Mouse (Mus musculus): Measurements from ENCODE around the gene Twist2. TPM values are rescaled to one million over a fixed set of nuclear protein-coding genes. Genes with fewer than 3 reads are reported as not detected.

The Twist2 gene
- polyA plus RNA-seq (2012; rRNA removed), result 0.26 TPM in 2 replicates
- polyA plus RNA-seq (2014; fragmentation: Nextera tagmentation; extraction: Ambion mirVana), result 0.27 TPM in 1 of 2 replicates, not detected in the other

DNA sequence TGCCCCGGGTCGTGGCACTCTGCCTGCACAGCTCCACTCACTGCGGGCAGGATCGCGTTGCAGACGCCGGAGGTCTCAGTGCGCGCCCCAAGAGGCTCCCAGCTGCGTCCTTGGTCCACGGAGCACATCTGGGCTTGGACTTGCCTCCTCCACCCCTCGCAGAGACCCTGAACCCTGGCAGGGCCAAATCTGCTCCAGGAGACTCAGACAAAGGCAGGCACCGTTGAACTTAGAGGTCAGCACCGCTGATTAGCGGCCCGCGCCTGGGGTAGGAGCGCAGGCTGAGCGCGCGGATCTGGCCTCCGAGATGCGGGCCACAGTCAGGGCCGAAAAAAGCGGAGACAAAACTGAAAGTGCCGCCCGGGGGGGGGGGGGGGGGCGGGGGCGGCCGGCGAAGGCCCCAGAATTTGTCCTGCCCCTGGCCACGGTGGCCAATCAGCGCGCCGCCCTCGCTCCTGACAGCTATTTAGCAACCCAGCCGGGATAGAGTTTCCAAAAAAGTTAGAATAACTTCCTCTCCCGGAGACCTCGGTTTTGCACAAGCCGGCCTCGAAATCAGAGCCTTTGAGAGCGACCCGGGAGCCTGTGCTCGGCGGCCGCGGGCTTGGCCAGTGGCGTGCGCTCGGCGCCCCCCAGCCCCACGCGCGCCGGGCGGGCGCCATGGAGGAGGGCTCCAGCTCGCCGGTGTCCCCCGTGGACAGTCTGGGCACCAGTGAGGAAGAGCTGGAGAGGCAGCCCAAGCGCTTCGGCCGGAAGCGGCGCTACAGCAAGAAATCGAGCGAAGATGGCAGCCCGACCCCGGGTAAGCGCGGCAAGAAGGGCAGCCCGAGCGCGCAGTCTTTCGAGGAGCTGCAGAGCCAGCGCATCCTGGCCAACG lies at the start of gene Twist2:
Gene Twist2 (plus strand): TSS at position 495 of the 877 bp plus-strand sequence.
- DNase-seq (ENCODE audit: low read depth in 3 of 3, low spot score in 3 of 3), result no peak
- Histone ChIP-seq H3K4me3 (ENCODE audit: insufficient read depth in 1 of 2, low read depth in 2 of 2, low read length in 2 of 2) (peak within 1 kb of the TSS; percentile 22 to 38), H3K27ac (no peak within 1 kb of the TSS), H3K9ac (replicated peaks) (no peak within 1 kb of the TSS), H3K4me2 (ENCODE audit: low read depth) (peak within 1 kb of the TSS; percentile 51), H3K36me3 (replicated peaks; ENCODE audit: control insufficient read depth, insufficient read depth, low read depth) (no peaks in the 10 kb centered on the region), H3K9me3 (ENCODE audit: control insufficient read depth, low read length) (no peaks in the 10 kb centered on the region), H3K27me3 (ENCODE audit: control insufficient read depth, insufficient read depth, low read length) (peaks cover 33% of the 10 kb centered on the region), H3K4me1 (replicated peaks; ENCODE audit: control insufficient read depth in 2 of 2, insufficient read depth in 2 of 2, low read length in 1 of 2) (no peaks in the 10 kb centered on the region)
- ATAC-seq (ENCODE audit: insufficient read depth), result no peak
- WGBS (ENCODE audit: insufficient replicate concordance), result 2% methylated on average over 72 of the region's 77 CpGs
- TF ChIP-seq CTCF (IDR thresholded peaks at IDR 0.05; ENCODE audit: low read depth) (no peak), EP300 (IDR thresholded peaks at IDR 0.05; ENCODE audit: low read depth) (no peak)

DNA sequence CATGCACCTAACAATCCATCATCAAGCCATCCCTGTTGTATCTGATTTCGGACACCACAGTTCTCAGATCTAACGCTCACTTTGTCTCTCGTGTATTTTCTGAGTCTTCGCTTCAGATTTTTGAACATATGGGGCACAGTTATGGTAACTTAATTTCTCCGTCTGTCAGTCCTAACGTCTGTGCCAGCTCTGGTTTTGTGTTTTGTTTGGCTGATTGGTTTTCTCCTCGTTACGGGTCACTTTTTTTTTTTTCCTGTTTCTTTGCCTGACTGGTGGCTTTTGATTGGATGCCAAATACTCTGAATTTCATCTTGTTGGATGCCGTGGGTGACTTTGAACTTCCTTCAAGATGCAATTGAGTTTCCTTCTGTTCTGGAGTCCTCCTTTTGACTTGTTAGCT lies 48.3 kb upstream of the Twist2 start:
- H3K27ac ChIP-seq, result no peak overlapping the region
- H3K36me3 ChIP-seq (replicated peaks; ENCODE audit: control insufficient read depth, insufficient read depth, low read depth), result no peaks in the 10 kb centered on the region
- DNase-seq (ENCODE audit: low read depth in 3 of 3, low spot score in 3 of 3) (no peak), ATAC-seq (ENCODE audit: insufficient read depth) (no peak)
- TF ChIP-seq EP300 (IDR thresholded peaks at IDR 0.05; ENCODE audit: low read depth) (no peak), CTCF (IDR thresholded peaks at IDR 0.05; ENCODE audit: low read depth) (no peak)
- no peak overlapping the region for H3K4me3 ChIP-seq (ENCODE audit: insufficient read depth in 1 of 2, low read depth in 2 of 2, low read length in 2 of 2)
- no peaks in the 10 kb centered on the region for H3K9me3 ChIP-seq (ENCODE audit: control insufficient read depth, low read length)
- WGBS (ENCODE audit: insufficient replicate concordance), result 72% methylated on average over 9 of the region's 9 CpGs
- H3K4me2 ChIP-seq (ENCODE audit: low read depth), result no peak overlapping the region
- no peaks in the 10 kb centered on the region for H3K27me3 ChIP-seq (ENCODE audit: control insufficient read depth, insufficient read depth, low read length)
- no peak overlapping the region for H3K9ac ChIP-seq (replicated peaks)
- no peaks in the 10 kb centered on the region for H3K4me1 ChIP-seq (replicated peaks; ENCODE audit: control insufficient read depth in 2 of 2, insufficient read depth in 2 of 2, low read length in 1 of 2)

DNA sequence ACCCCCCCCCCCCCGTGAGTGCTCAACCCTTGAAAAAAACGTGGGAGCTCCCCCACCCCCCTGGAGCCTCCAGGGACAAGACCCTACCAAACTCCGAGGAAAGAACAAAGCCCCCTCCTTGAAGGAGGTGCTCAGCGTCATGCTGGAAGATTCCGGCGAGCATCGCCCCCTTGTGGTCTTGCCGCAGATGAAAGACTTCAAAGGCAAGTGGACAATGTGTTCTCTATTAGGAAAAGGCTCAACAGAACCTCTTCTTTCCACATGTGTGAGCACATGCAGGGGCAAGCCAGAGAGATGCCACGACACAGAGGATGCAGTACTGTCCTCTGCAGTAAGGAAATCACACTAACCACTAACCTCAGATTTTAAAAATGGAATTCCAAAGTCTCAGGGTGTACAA lies 46.2 kb upstream of the Twist2 start:
- no peak overlapping the region for H3K4me2 ChIP-seq (ENCODE audit: low read depth)
- H3K4me1 ChIP-seq (replicated peaks; ENCODE audit: control insufficient read depth in 2 of 2, insufficient read depth in 2 of 2, low read length in 1 of 2), result no peaks in the 10 kb centered on the region
- H3K4me3 ChIP-seq (ENCODE audit: insufficient read depth in 1 of 2, low read depth in 2 of 2, low read length in 2 of 2), result no peak overlapping the region
- no peaks in the 10 kb centered on the region for H3K9me3 ChIP-seq (ENCODE audit: control insufficient read depth, low read length)
- ATAC-seq (ENCODE audit: insufficient read depth) (no peak), DNase-seq (ENCODE audit: low read depth in 3 of 3, low spot score in 3 of 3) (peak in 1 of 3 experiments; percentile 2)
- 1% methylated on average over 9 of the region's 9 CpGs for WGBS (ENCODE audit: insufficient replicate concordance)
- no peaks in the 10 kb centered on the region for H3K27me3 ChIP-seq (ENCODE audit: control insufficient read depth, insufficient read depth, low read length)
- no peaks in the 10 kb centered on the region for H3K36me3 ChIP-seq (replicated peaks; ENCODE audit: control insufficient read depth, insufficient read depth, low read depth)
- TF ChIP-seq CTCF (IDR thresholded peaks at IDR 0.05; ENCODE audit: low read depth) (peak; percentile 77), EP300 (IDR thresholded peaks at IDR 0.05; ENCODE audit: low read depth) (no peak)
- H3K9ac ChIP-seq (replicated peaks), result no peak overlapping the region
- H3K27ac ChIP-seq, result no peak overlapping the region

DNA sequence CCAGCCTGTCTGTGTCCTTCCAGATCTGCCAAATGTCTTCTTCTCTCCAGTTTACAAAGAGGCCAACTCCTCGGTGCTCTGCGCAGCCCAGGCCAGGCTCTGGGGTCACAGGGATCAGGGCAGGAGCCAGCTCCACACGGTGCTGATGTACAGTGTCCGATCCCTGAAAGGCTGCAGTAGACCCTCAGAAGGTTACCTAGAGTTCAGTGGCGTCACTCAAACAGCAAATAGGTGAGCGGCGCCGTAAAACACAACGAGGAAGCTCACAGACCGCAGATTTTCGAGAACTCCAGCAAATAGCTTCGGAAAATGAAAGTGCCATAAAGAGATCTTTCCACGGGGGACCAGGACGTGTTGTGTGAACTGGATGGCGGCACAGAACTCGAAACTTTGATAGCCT lies 44.0 kb upstream of the Twist2 start:
- Histone ChIP-seq H3K36me3 (replicated peaks; ENCODE audit: control insufficient read depth, insufficient read depth, low read depth) (no peaks in the 10 kb centered on the region), H3K9ac (replicated peaks) (no peak overlapping the region), H3K4me1 (replicated peaks; ENCODE audit: control insufficient read depth in 2 of 2, insufficient read depth in 2 of 2, low read length in 1 of 2) (no peaks in the 10 kb centered on the region), H3K27ac (no peak overlapping the region), H3K9me3 (ENCODE audit: control insufficient read depth, low read length) (no peaks in the 10 kb centered on the region), H3K27me3 (ENCODE audit: control insufficient read depth, insufficient read depth, low read length) (no peaks in the 10 kb centered on the region), H3K4me2 (ENCODE audit: low read depth) (peak overlapping the region; percentile 28; the same call in 1 of the 2 replicates), H3K4me3 (ENCODE audit: insufficient read depth in 1 of 2, low read depth in 2 of 2, low read length in 2 of 2) (no peak overlapping the region)
- DNase-seq (ENCODE audit: low read depth in 3 of 3, low spot score in 3 of 3) (no peak), ATAC-seq (ENCODE audit: insufficient read depth) (no peak)
- TF ChIP-seq EP300 (IDR thresholded peaks at IDR 0.05; ENCODE audit: low read depth), result no peak
- TF ChIP-seq CTCF (IDR thresholded peaks at IDR 0.05; ENCODE audit: low read depth), result no peak
- 47% methylated on average over 16 of the region's 16 CpGs for WGBS (ENCODE audit: insufficient replicate concordance)

- H3K9ac ChIP-seq (replicated peaks), result no peak overlapping the region
- H3K36me3 ChIP-seq (replicated peaks; ENCODE audit: control insufficient read depth, insufficient read depth, low read depth), result no peaks in the 10 kb centered on the region
- H3K4me3 ChIP-seq (ENCODE audit: insufficient read depth in 1 of 2, low read depth in 2 of 2, low read length in 2 of 2), result no peak overlapping the region
- ATAC-seq (ENCODE audit: insufficient read depth) (no peak), DNase-seq (ENCODE audit: low read depth in 3 of 3, low spot score in 3 of 3) (no peak)
- no peak overlapping the region for H3K4me2 ChIP-seq (ENCODE audit: low read depth)
- whole genome bisulfite sequencing (ENCODE audit: insufficient replicate concordance), result 27% methylated on average over 2 of the region's 2 CpGs
- H3K4me1 ChIP-seq (replicated peaks; ENCODE audit: control insufficient read depth in 2 of 2, insufficient read depth in 2 of 2, low read length in 1 of 2), result no peaks in the 10 kb centered on the region
- no peak overlapping the region for H3K27ac ChIP-seq
- no peak for TF ChIP-seq CTCF (IDR thresholded peaks at IDR 0.05; ENCODE audit: low read depth)
- TF ChIP-seq EP300 (IDR thresholded peaks at IDR 0.05; ENCODE audit: low read depth), result no peak
- H3K9me3 ChIP-seq (ENCODE audit: control insufficient read depth, low read length), result no peaks in the 10 kb centered on the region
- no peaks in the 10 kb centered on the region for H3K27me3 ChIP-seq (ENCODE audit: control insufficient read depth, insufficient read depth, low read length)
Observed at GRCm38 (mm10) chr1:91758143-91758542, 43.1 kb upstream of the Twist2 start.
